Mouse (Mus musculus) limb, embryonic 14.5 days (tissue): ENCODE measurements around the gene D430042O09Rik. TPM values are rescaled to one million over a fixed set of nuclear protein-coding genes. Genes with fewer than 3 reads are reported as not detected.

Experiments used
- ATAC-seq: fragments of 200-750 bp; cut with Nextera tagmentation; 2 replicates; pipeline ENCODE4 v1.8.0; 2017; ENCODE audit warnings: low read depth, moderate number of reproducible peaks, moderate TSS enrichment; ENCODE audit not compliant: low FRiP score
- DNase-seq: peaks from one replicate; pipeline ENCODE4 v3.0.0-alpha.2; 2015; ENCODE audit warnings: low spot score
- H3K27ac ChIP-seq: fragments of 300-500 bp; sonication (generic); replicated peaks from 2 replicates; pipeline ENCODE4 v1.5.1; 2014; ENCODE audit warnings: low read depth, mild to moderate bottlenecking, low read length, moderate library complexity, mixed read lengths
- H3K27me3 ChIP-seq: fragments of 300-500 bp; sonication (generic); 2 replicates; pipeline ENCODE4 v1.6.1; 2014; ENCODE audit warnings: low read length, mixed read lengths; ENCODE audit not compliant: control insufficient read depth, insufficient read depth
- H3K36me3 ChIP-seq: fragments of 300-500 bp; sonication (generic); 2 replicates; pipeline ENCODE4 v1.6.1; 2014; ENCODE audit warnings: mild to moderate bottlenecking, low read length, moderate library complexity, mixed read lengths; ENCODE audit not compliant: control insufficient read depth, insufficient read depth
- H3K4me1 ChIP-seq: fragments of 300-500 bp; sonication (generic); 2 replicates; pipeline ENCODE4 v1.6.1; 2014; ENCODE audit warnings: antibody characterized with exemption, low read length, mixed read lengths; ENCODE audit not compliant: control insufficient read depth, insufficient read depth
- H3K4me2 ChIP-seq: fragments of 300-500 bp; sonication (generic); replicated peaks from 2 replicates; pipeline ENCODE4 v1.6.1; 2014; ENCODE audit warnings: low read depth, mild to moderate bottlenecking, low read length, moderate library complexity; ENCODE audit not compliant: severe bottlenecking
- H3K4me3 ChIP-seq: fragments of 300-500 bp; sonication (generic); replicated peaks from 2 replicates; pipeline ENCODE4 v1.5.1; 2014; ENCODE audit warnings: low read length
- H3K9ac ChIP-seq: fragments of 300-500 bp; sonication (generic); 2 replicates; pipeline ENCODE4 v1.6.1; 2014; ENCODE audit warnings: mild to moderate bottlenecking, low read depth, low read length, moderate library complexity; ENCODE audit not compliant: severe bottlenecking
- H3K9me3 ChIP-seq: fragments of 300-500 bp; sonication (generic); 2 replicates; pipeline ENCODE4 v1.6.1; 2016; ENCODE audit warnings: low read length; ENCODE audit not compliant: control insufficient read depth
- POLR2A ChIP-seq: fragments of 200-500 bp; IDR thresholded peaks from 2 replicates; pipeline ENCODE4 v1.8.0; 2012; ENCODE audit warnings: inconsistent platforms, mild to moderate bottlenecking, moderate library complexity, borderline replicate concordance; ENCODE audit not compliant: insufficient read depth, insufficient read length; ENCODE audit errors: extremely low read depth
- WGBS: fragments of 180-500 bp; shearing (Covaris S2); extraction: QIAGEN DNeasy Blood & Tissue Kit; methylation state at CpG from one replicate; pipeline ENCODE4 v1.1.7; 2014; 5-methylcytosine and 5-hydroxymethylcytosine counted together
- polyA plus RNA-seq, 2 experiments: library from polyadenylated mRNA; depleted of rRNA in 1 of 2; stranded (reverse) in 1 of 2; unstranded in 1 of 2; fragments of >200 nt; fragmentation: Nextera tagmentation in 1 of 2; extraction: Ambion mirVana in 1 of 2; gene quantifications; 2 replicates each; pipeline versions ENCODE4 v1.2.1 to v1.2.3; 2012 to 2014

D430042O09Rik gene
- polyA plus RNA-seq, 2 experiments = 8.8 to 18.9 TPM

DNA sequence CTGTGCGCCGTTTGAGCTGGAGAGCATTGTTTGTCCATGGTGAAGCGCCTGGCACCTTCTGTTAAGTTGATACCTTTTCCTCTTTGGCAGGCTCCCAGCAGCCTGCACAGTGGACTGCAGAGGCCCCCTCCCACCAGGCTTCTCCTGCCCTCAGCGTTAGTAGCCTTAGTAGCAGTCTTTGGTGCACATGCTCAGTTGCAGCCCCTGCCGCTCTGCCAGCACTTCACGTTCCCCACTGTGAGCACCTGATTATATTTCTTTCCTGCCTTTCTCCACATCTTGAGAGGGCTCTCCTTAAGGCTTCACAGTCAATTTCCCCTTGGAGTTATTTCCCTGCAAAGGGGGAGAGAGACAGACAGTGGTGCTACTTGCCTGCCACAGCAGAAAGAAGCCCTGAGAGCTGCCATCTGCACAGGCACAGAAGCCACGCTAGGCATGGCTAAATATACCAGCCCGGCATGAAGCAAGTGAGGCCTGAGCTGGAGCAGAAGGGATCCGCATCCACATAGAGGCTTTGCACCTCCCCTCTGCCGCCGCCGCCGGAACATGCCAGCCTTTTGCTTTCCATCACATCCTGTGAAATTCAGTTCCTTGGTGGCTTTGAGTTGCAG, 65.4 kb downstream of the D430042O09Rik start:
- no peak for TF ChIP-seq POLR2A
- no peak for ATAC-seq
- H3K4me1 ChIP-seq = no peaks in the 10 kb centered on the region
- H3K9ac ChIP-seq = no peak overlapping the region
- no peaks in the 10 kb centered on the region for H3K9me3 ChIP-seq
- H3K36me3 ChIP-seq = peaks cover 9% of the 10 kb centered on the region
- 69% methylated on average over 13 of the region's 13 CpGs for WGBS
- no peak overlapping the region for H3K4me2 ChIP-seq
- H3K27ac ChIP-seq = no peak overlapping the region
- no peaks in the 10 kb centered on the region for H3K27me3 ChIP-seq
- no peak overlapping the region for H3K4me3 ChIP-seq
- DNase-seq = no peak

DNA sequence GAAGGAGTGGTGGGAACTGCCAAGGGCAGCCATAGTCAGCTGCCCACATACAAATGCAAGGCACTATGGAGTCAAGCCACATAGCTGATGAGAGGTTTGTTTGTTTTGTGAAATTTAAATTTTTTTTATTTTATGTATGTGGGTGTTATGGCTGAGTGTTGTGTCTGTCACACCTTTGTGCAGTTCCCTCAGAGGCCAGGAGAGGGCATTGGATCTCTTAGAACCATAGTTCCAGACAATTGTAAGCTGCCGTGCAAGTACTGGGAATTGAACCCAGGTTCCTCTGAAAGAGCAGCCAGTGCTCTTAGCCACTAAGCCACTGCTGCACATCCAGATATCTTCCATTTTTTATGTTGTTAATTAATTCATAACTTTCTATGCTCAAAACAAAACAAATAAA, 75.5 kb downstream of the D430042O09Rik start:
- ATAC-seq = no peak
- DNase-seq = no peak
- H3K9ac ChIP-seq = no peak overlapping the region
- no peak overlapping the region for H3K4me2 ChIP-seq
- 81% methylated on average over 1 of the region's 1 CpGs for WGBS
- H3K36me3 ChIP-seq = no peaks in the 10 kb centered on the region
- no peaks in the 10 kb centered on the region for H3K27me3 ChIP-seq
- H3K4me3 ChIP-seq = no peak overlapping the region
- no peak overlapping the region for H3K27ac ChIP-seq
- H3K4me1 ChIP-seq = no peaks in the 10 kb centered on the region
- TF ChIP-seq POLR2A = no peak
- 0 out of 2 replicates have a peak, but pooled peaks cover 4% of the 10 kb centered on the region for H3K9me3 ChIP-seq

DNA sequence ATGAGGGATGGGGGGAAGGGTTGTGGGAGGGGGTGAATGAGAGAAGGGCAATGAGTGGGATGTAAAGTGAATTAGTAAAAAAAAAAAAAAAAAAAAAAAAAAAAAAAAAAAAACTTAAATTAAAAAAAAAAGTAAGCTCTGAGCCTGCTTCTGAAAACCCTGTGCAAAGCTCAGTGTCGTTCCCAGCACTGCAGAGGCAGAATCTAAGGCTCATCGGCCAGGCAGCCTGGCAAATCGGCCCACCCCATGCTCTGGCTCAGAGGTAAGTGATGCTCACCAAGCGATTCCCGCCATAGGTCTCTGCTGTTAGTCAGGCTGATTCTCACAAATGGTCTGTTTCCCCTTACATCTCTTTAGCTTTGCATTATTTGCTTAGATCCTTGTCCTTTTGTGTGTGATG, 78.4 kb downstream of the D430042O09Rik start:
- no peaks in the 10 kb centered on the region for H3K4me1 ChIP-seq
- H3K4me3 ChIP-seq = no peak overlapping the region
- ATAC-seq (no peak), DNase-seq (no peak)
- WGBS = 85% methylated on average over 5 of the region's 5 CpGs
- no peak overlapping the region for H3K9ac ChIP-seq
- H3K4me2 ChIP-seq = no peak overlapping the region
- TF ChIP-seq POLR2A = no peak
- no peak overlapping the region for H3K27ac ChIP-seq
- H3K27me3 ChIP-seq = no peaks in the 10 kb centered on the region
- H3K9me3 ChIP-seq = 0 out of 2 replicates have a peak, but pooled peaks cover 4% of the 10 kb centered on the region
- no peaks in the 10 kb centered on the region for H3K36me3 ChIP-seq

DNA sequence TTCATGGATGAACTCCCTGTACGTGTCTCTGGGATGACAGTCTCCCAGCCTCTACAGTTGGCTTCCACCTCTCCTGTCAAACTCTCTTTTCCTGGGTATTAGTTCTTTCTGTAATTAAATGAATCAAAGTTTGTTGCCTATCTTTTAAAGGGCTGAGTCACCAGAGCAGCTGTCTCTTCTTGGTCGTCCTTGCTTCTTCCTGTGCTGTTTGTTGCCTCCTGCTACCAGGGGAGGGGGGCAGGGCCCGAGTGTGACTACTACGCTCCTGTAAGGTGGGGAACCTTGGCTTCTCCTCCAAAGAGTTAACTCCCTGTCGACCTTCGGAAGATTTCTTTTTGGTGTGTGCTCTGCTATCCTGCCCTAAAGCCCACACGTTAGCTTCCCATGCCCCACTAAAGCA, 79.4 kb downstream of the D430042O09Rik start:
- Histone ChIP-seq H3K36me3 (no peaks in the 10 kb centered on the region), H3K27me3 (no peaks in the 10 kb centered on the region), H3K4me2 (no peak overlapping the region), H3K4me3 (no peak overlapping the region), H3K4me1 (no peaks in the 10 kb centered on the region), H3K27ac (no peak overlapping the region), H3K9ac (no peak overlapping the region), H3K9me3 (0 out of 2 replicates have a peak, but pooled peaks cover 4% of the 10 kb centered on the region)
- ATAC-seq (no peak), DNase-seq (no peak)
- 65% methylated on average over 7 of the region's 7 CpGs for WGBS
- no peak for TF ChIP-seq POLR2A

DNA sequence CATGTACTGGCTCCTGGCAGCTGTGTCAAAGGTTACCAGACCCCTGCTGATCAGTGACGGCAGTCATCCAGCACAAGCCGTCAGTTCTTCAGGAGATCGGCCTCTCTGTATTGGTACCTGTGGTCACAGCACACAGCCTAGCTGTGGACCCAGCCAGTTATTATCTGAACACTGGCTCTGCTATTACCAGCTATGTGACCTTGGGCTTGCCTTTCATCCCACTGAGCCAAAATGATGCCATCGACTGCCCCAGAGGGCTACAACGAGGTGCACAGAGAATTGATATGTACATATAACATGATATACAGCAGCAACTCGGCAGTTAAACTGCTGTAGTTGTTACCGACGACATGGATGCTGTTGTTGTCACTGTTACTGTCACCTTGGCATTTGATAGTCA, 82.4 kb downstream of the D430042O09Rik start:
- Histone ChIP-seq H3K4me1 (no peaks in the 10 kb centered on the region), H3K27ac (no peak overlapping the region), H3K9me3 (no peaks in the 10 kb centered on the region), H3K9ac (no peak overlapping the region), H3K4me3 (no peak overlapping the region), H3K36me3 (no peaks in the 10 kb centered on the region), H3K4me2 (no peak overlapping the region), H3K27me3 (no peaks in the 10 kb centered on the region)
- no peak for DNase-seq
- TF ChIP-seq POLR2A = no peak
- 68% methylated on average over 8 of the region's 8 CpGs for WGBS
- ATAC-seq = no peak
